Mouse (Mus musculus) embryonic fibroblast, embryonic 13.5 days (primary cell): ENCODE results near the gene Col27a1.

Source experiments
- CTCF ChIP-seq: IDR thresholded peaks from 2 replicates; pipeline ENCODE4 v1.5.1; 2011; ENCODE audit warnings: mild to moderate bottlenecking, control low read depth, low read length, moderate library complexity, borderline replicate concordance; ENCODE audit not compliant: insufficient read depth
- POLR2A ChIP-seq: IDR thresholded peaks from 2 replicates; pipeline ENCODE4 v1.6.1; 2011; ENCODE audit warnings: low read depth, mild to moderate bottlenecking, control low read depth, low read length, moderate library complexity

DNA sequence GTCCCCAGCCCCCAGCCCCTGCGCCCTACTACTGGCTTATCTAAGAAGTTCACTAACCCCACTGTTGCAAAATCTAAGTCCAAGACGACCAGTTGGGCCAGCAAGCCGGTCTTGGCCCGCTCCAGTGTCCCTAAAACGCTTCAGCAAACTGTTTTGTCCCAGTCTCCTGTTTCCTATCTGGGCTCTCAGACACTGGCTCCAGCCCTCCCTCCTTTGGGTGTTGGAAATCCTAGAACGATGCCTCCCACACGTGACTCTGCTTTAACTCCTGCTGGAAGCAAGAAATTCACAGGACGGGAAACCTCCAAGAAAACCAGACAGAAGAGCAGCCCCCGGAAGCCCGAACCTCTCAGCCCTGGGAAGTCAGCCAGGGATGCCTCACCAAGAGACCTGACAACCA, 11.6 kb downstream of the Col27a1 start:
- no peak for TF ChIP-seq CTCF
- no peak for TF ChIP-seq POLR2A
